Mouse (Mus musculus): Measurements from ENCODE around the gene Gamt.
"Not testable (repeated sequence)": the region's sequence is repeated elsewhere in the genome, so short reads cannot be mapped to it uniquely, and the experiment has no call there.

Gene Gamt

DNA sequence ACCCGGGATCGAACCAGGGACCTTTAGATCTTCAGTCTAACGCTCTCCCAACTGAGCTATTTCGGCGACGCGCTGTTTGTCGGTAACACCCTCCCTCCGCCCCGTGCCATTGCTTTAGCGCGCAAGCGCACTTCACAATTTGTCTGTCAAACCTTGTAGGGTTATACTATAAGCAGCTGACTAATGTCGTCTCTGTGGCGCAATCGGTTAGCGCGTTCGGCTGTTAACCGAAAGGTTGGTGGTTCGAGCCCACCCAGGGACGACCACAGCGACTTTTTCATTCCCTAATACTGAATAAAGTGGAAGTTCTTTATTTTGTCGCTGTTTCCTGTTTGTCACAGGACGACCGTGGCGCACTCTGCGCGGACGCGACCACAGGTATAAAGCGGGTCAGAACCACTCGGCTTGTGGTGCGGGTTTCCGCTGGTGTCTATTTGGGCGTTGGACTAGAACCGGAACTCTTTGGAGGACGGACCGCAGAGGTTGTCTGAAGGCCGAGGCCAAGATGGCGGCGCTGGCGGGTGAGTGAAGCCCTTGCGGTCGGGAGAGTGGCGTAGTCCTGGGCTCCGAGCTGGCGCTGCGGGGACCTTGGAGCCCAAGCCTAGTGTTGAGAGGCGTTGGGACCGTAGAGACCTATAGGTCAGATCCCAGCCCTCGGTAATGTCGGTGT, 11.7 kb downstream of the Gamt start, which contains the start of gene Ndufs7:
Gene Ndufs7 (plus strand): TSS at position 151 of the 670 bp plus-strand sequence.
- peak within 1 kb of the TSS; percentile 99 for H3K4me3 ChIP-seq (replicated peaks; ENCODE audit: low read length)
- H3K27me3 ChIP-seq (ENCODE audit: insufficient read depth, low read length) = no peaks in the 10 kb centered on the region
- no peaks in the 10 kb centered on the region for H3K9me3 ChIP-seq (ENCODE audit: low read length)
- no peak for TF ChIP-seq NANOG (IDR thresholded peaks at IDR 0.05; ENCODE audit: borderline replicate concordance, low read length)
- no peak for TF ChIP-seq CTCF (conservative IDR thresholded peaks at IDR 0.05; ENCODE audit: low read length)
- TF ChIP-seq POU5F1 (IDR thresholded peaks at IDR 0.05; ENCODE audit: borderline replicate concordance, low read length) = no peak
- H3K4me1 ChIP-seq (replicated peaks; ENCODE audit: low read depth, low read length) = peaks cover 59% of the 10 kb centered on the region
- peaks cover 45% of the 10 kb centered on the region for H3K36me3 ChIP-seq (ENCODE audit: insufficient read depth, low read length)

DNA sequence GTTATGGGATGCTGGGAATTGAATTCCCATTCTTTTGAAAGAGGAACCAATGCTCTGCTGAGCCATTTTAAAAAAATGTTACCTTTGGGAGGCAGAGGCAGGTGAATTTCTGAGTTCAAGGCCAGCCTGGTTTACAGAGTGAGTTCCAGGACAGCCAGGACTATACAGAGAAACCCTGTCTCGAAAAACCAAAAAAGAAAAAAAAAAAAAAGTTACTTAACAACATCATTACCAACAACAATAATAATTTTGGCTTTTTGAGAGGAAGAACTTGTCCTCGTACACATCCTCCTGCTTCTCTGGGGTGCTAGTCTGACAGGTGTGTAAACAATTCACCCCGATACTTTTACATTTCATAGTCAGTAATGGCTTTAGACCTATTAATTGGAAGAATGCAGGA, 12.4 kb downstream of the Gamt start:
- not testable (repeated sequence) for H3K9me3 ChIP-seq (ENCODE audit: low read length)
- peaks cover 53% of the 10 kb centered on the region for H3K4me1 ChIP-seq (replicated peaks; ENCODE audit: low read depth, low read length)

DNA sequence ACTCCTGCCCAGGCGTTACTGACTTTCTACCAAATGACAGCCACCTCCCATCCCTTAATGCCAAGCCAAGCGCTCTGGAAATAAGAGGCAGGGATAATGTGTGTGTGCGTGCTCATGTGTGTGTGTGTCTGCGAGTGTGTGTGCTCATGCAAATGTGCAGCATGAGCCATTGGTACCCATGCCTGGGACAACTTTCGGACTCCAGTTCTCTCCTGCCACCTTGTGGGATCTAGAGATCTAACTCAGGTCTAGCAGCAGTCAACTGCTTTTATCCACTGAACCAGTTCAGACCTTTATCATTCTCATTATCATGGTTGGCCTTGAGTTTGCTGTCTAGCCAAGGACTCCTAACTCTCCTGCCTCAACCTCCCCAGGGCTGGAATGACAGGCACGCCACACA, 13.0 kb downstream of the Gamt start:
- H3K4me1 ChIP-seq (replicated peaks; ENCODE audit: low read depth, low read length) = peaks cover 50% of the 10 kb centered on the region
- peak overlapping the region; percentile 99; the same call in 1 of the 2 replicates for H3K4me3 ChIP-seq (replicated peaks; ENCODE audit: low read length)
- peaks cover 45% of the 10 kb centered on the region for H3K36me3 ChIP-seq (ENCODE audit: insufficient read depth, low read length)
- H3K9me3 ChIP-seq (ENCODE audit: low read length) = no peaks in the 10 kb centered on the region
- TF ChIP-seq CTCF (conservative IDR thresholded peaks at IDR 0.05; ENCODE audit: low read length) = 0 out of 2 replicates have a peak, but pooled peaks have one; percentile 7
- no peak for TF ChIP-seq POU5F1 (IDR thresholded peaks at IDR 0.05; ENCODE audit: borderline replicate concordance, low read length)
- no peaks in the 10 kb centered on the region for H3K27me3 ChIP-seq (ENCODE audit: insufficient read depth, low read length)

More for the DNA sequence above, 12.4 kb downstream of the Gamt start:
- not testable (repeated sequence) for H3K27me3 ChIP-seq (ENCODE audit: insufficient read depth, low read length)
- Histone ChIP-seq H3K4me3 (replicated peaks; ENCODE audit: low read length) (peak overlapping the region; percentile 99), H3K36me3 (ENCODE audit: insufficient read depth, low read length) (peaks cover 45% of the 10 kb centered on the region)

DNA sequence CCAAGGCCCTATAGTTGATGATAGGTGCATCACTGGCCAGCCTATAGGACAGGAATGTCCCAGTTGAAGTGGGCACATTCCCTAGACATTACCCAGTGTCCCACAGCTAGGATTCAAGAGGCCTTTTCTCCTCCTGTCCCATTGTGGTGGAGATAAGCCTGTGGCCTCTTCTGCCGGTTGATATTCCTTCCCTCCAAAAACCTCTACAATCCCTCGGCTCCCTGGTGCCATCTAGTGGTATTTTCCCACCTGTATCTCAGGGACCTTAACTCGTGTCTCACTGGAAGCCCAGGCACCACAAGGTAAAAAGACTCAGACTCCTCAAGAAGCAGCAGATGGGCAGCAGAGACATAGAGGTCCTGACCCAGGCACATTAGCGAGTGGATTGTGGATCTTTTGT, 15.2 kb downstream of the Gamt start:
- Histone ChIP-seq H3K36me3 (ENCODE audit: insufficient read depth, low read length) (peaks cover 47% of the 10 kb centered on the region), H3K27me3 (ENCODE audit: insufficient read depth, low read length) (no peaks in the 10 kb centered on the region), H3K9me3 (ENCODE audit: low read length) (no peaks in the 10 kb centered on the region), H3K4me1 (replicated peaks; ENCODE audit: low read depth, low read length) (peaks cover 41% of the 10 kb centered on the region), H3K4me3 (replicated peaks; ENCODE audit: low read length) (no peak overlapping the region)
- no peak for TF ChIP-seq POU5F1 (IDR thresholded peaks at IDR 0.05; ENCODE audit: borderline replicate concordance, low read length)
- peak; percentile 89 for TF ChIP-seq CTCF (conservative IDR thresholded peaks at IDR 0.05; ENCODE audit: low read length)

DNA sequence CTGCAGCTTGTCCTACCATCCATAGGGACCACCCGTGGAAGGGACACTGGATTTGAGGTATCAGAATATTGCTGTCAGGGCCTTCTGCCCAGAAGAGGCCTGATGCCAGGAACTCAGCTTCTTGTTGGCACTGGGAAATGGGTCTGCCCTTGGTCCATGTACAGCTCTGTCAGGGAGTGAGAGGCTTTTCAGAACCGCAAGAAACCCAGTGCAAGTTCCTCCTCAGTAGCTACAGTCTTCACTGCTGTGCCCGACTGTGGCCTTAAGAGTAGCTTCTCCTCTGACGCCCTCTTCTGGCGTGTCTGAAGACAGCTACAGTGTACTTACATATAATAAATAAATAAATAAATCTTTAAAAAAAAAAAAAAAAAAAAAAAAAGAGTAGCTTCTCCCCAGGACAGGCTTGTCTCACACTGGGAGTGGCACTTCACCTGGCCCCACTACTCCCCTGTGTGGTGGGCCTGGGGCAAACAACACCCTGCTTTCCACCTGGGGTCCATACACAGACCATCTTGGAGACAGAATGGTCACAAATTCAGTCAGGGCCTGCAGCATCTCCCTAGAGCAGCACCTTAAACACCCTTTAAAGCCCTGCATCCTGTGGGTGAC, 15.9 kb downstream of the Gamt start:
- TF ChIP-seq NANOG (IDR thresholded peaks at IDR 0.05; ENCODE audit: borderline replicate concordance, low read length) = no peak
- TF ChIP-seq POU5F1 (IDR thresholded peaks at IDR 0.05; ENCODE audit: borderline replicate concordance, low read length) = no peak
- TF ChIP-seq CTCF (conservative IDR thresholded peaks at IDR 0.05; ENCODE audit: low read length) = no peak
- Histone ChIP-seq H3K4me3 (replicated peaks; ENCODE audit: low read length) (no peak overlapping the region), H3K27me3 (ENCODE audit: insufficient read depth, low read length) (no peaks in the 10 kb centered on the region), H3K4me1 (replicated peaks; ENCODE audit: low read depth, low read length) (peaks cover 41% of the 10 kb centered on the region), H3K9me3 (ENCODE audit: low read length) (no peaks in the 10 kb centered on the region), H3K36me3 (ENCODE audit: insufficient read depth, low read length) (peaks cover 54% of the 10 kb centered on the region)

DNA sequence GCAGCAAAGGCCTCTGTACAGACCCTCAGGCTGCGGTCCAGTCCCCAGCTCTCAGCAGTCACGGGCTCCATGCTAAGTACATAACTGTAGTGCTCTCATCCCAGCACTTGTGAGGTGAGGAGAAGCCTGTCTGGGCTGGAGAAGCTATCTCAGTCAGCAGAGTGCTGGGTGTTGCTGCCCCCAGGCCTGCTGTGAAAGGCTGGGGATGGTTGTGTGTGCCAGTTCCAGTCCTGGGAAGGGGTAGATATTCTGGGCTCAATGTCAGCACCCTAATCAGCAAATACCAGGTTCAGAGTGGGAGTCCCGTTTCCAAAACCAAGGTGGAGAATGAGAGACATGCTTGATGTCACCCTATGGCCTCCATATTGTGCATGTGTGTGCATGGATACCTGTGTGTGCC, 18.2 kb downstream of the Gamt start:
- Histone ChIP-seq H3K4me3 (replicated peaks; ENCODE audit: low read length) (no peak overlapping the region), H3K9me3 (ENCODE audit: low read length) (no peaks in the 10 kb centered on the region), H3K36me3 (ENCODE audit: insufficient read depth, low read length) (peaks cover 77% of the 10 kb centered on the region), H3K27me3 (ENCODE audit: insufficient read depth, low read length) (no peaks in the 10 kb centered on the region), H3K4me1 (replicated peaks; ENCODE audit: low read depth, low read length) (peaks cover 49% of the 10 kb centered on the region)
- TF ChIP-seq CTCF (conservative IDR thresholded peaks at IDR 0.05; ENCODE audit: low read length) (no peak), NANOG (IDR thresholded peaks at IDR 0.05; ENCODE audit: borderline replicate concordance, low read length) (no peak), POU5F1 (IDR thresholded peaks at IDR 0.05; ENCODE audit: borderline replicate concordance, low read length) (no peak)

DNA sequence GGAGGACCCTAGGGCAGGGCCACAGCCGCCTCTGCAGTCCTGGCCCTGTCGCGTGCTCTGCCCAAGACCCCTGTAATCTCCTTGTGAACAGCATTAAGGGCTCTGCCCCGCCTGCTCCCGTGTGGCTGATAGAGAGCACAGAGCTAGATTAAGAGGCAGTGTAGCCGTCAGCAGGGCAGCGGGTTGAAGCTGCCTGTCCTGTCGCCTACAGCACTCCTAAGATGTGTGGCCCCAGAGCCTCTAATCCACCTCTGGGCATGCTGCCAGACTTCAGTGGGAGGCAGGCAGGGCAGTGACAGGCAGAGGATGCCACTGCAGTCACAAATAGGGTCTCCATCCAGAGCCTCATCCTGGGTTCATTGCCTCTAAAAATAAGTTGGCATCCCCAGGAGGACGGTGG, 18.7 kb downstream of the Gamt start:
- no peak for TF ChIP-seq POU5F1 (IDR thresholded peaks at IDR 0.05; ENCODE audit: borderline replicate concordance, low read length)
- TF ChIP-seq CTCF (conservative IDR thresholded peaks at IDR 0.05; ENCODE audit: low read length) = no peak
- TF ChIP-seq NANOG (IDR thresholded peaks at IDR 0.05; ENCODE audit: borderline replicate concordance, low read length) = no peak
- H3K4me1 ChIP-seq (replicated peaks; ENCODE audit: low read depth, low read length) = peaks cover 54% of the 10 kb centered on the region

DNA sequence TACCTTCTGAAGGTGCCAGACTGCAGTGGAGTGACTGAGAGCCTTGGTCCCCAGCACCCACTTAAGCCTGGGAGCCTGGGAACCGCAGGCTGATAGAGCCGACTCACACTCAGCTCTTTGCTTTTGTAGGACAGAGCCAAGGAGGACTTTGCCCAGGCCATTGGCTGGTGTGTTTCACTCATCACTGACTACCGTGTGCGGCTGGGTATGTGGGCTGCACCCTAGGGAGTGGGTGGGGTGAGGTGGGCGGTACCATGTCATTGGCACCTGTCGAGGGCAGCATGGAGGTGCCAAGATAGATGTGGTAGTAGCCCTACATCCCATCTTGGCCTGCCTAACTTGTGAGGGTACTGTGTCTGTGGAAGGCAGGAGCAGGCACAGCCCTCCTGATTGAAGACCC, 21.0 kb downstream of the Gamt start:
- TF ChIP-seq POU5F1 (IDR thresholded peaks at IDR 0.05; ENCODE audit: borderline replicate concordance, low read length) (no peak), NANOG (IDR thresholded peaks at IDR 0.05; ENCODE audit: borderline replicate concordance, low read length) (no peak), CTCF (conservative IDR thresholded peaks at IDR 0.05; ENCODE audit: low read length) (no peak)
- H3K9me3 ChIP-seq (ENCODE audit: low read length) = no peaks in the 10 kb centered on the region
- H3K4me3 ChIP-seq (replicated peaks; ENCODE audit: low read length) = no peak overlapping the region
- peaks cover 100% of the 10 kb centered on the region for H3K36me3 ChIP-seq (ENCODE audit: insufficient read depth, low read length)
- H3K4me1 ChIP-seq (replicated peaks; ENCODE audit: low read depth, low read length) = peaks cover 44% of the 10 kb centered on the region
- no peaks in the 10 kb centered on the region for H3K27me3 ChIP-seq (ENCODE audit: insufficient read depth, low read length)

More for the DNA sequence above, 18.7 kb downstream of the Gamt start:
- H3K36me3 ChIP-seq (ENCODE audit: insufficient read depth, low read length) = peaks cover 82% of the 10 kb centered on the region
- no peaks in the 10 kb centered on the region for H3K27me3 ChIP-seq (ENCODE audit: insufficient read depth, low read length)
- H3K4me3 ChIP-seq (replicated peaks; ENCODE audit: low read length) = no peak overlapping the region
- H3K9me3 ChIP-seq (ENCODE audit: low read length) = no peaks in the 10 kb centered on the region

DNA sequence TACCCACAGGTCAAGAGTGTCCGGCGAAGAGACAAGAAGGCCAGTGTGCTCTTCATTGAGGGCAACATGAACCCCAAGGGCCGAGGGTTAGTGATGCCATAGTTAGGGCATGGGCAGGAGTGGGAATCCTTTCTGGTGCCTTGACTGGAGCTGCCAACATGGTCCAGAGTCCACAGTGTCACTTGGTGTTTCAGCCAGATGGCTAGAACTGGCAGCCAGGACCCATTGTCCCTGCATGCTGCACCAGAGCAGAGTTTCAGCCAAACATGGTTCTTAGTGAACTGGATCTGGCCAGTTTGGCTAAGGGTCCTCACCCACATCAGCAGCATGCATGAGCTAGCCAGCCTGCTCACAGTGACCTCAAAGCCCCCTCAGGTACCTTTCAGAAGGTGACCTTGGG, 22.5 kb downstream of the Gamt start:
- H3K4me3 ChIP-seq (replicated peaks; ENCODE audit: low read length) = no peak overlapping the region
- H3K36me3 ChIP-seq (ENCODE audit: insufficient read depth, low read length) = peaks cover 100% of the 10 kb centered on the region
- no peaks in the 10 kb centered on the region for H3K27me3 ChIP-seq (ENCODE audit: insufficient read depth, low read length)
- no peak for TF ChIP-seq POU5F1 (IDR thresholded peaks at IDR 0.05; ENCODE audit: borderline replicate concordance, low read length)
- no peak for TF ChIP-seq NANOG (IDR thresholded peaks at IDR 0.05; ENCODE audit: borderline replicate concordance, low read length)
- no peak for TF ChIP-seq CTCF (conservative IDR thresholded peaks at IDR 0.05; ENCODE audit: low read length)
- peaks cover 47% of the 10 kb centered on the region for H3K4me1 ChIP-seq (replicated peaks; ENCODE audit: low read depth, low read length)
- no peaks in the 10 kb centered on the region for H3K9me3 ChIP-seq (ENCODE audit: low read length)

Data from E14TG2a.4 (cell line).